Mouse (Mus musculus) C2C12 (cell line): Measurements from ENCODE around the gene Gnaq.

Source experiments
- CEBPB ChIP-seq: IDR thresholded peaks from one replicate; pipeline ENCODE4 v1.6.1; 2011; ENCODE audit warnings: low read depth, mild to moderate bottlenecking, control low read depth, moderate library complexity
- CTCF ChIP-seq: IDR thresholded peaks from one replicate; pipeline ENCODE4 v1.5.1; 2011; ENCODE audit not compliant: control insufficient read depth, insufficient read depth, insufficient read length
- MAX ChIP-seq: IDR thresholded peaks from one replicate; pipeline ENCODE4 v1.6.1; 2011; ENCODE audit warnings: mild to moderate bottlenecking, control low read depth
- MYOD1 ChIP-seq: IDR thresholded peaks from one replicate; pipeline ENCODE4 v1.6.1; 2011; ENCODE audit warnings: low read depth; ENCODE audit not compliant: control insufficient read depth, insufficient read length
- USF1 ChIP-seq: IDR thresholded peaks from one replicate; pipeline ENCODE4 v1.6.1; 2011; ENCODE audit warnings: low read depth, mild to moderate bottlenecking, control low read depth, moderate library complexity

DNA sequence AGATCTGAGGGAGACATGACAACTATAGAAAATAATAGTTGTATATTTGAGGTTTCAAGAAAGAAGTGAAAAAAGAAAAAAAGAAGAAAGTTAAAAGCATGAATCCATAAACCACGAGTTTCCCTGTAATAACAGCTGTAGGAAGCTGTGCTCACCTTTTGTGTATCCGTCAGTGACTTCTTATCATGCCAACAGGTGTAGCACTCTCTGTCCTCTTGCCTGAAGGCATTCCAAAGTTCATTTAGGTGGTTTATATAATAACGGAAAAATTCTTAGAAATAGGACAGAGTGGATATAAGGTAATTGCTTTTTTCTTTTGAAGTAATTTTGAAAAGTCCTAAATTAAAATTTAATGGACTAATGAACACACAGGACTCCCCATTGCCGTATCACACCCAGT lies 147.6 kb downstream of the Gnaq start:
- TF ChIP-seq CTCF = no peak
- no peak for TF ChIP-seq CEBPB
- no peak for TF ChIP-seq MAX
- no peak for TF ChIP-seq USF1
- TF ChIP-seq MYOD1 = no peak
